Mouse (Mus musculus): ENCODE data around the gene Zfp418.
A peak's percentile ranks its signal among the peaks of the same experiment; 100 is the strongest.
"Not testable (repeated sequence)": the region's sequence is repeated elsewhere in the genome, so short reads cannot be mapped to it uniquely, and the experiment has no call there.

Zfp418 gene

DNA sequence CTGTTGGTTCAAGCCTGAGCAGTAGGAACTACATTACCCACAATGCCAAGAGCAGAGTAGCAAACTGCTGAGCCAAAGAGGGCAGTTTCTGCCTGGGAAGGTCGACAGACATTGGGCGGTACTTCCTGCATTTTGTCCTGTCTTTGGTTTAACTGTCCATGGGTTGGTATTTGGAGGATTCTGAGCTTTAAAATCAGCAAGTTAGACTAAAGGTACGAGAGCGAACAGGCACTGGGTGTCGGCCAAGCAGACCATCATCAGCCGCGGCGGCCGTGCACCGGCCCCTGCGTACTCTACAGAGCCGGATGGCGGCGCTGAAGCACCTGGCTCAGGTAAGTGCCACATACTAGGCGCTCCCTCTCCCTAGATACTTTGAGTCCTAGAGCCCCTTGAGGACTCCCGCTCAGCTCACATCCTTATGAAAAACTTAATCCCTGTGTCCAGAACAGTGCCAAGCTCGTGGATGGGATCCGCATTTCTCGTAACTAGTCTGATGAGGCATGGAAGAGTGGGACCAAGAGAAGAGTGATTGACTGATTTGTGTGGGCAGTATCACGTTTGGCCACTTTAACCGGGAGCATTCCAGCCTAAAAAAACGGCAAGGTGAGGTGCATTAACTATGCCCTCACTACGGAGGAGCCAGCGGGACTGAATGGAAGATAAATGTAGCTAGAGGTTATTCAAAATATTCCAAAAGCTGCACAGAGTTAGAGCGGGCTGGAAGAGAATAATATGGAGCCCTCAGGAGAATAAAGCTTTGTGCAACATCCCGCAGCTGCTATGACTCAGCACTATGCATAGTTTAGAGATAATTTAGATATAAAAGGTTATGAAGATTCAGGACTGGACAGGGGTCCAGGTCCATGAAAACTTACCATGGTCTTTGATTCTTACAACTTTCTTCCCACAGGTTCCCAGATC is at the start of gene Zfp418:
Zfp418 (plus strand) TSS at position 104 of the 921 bp plus-strand sequence.
- peak; percentile 37 to 61 for DNase-seq (ENCODE audit: low spot score in 2 of 2)

DNA sequence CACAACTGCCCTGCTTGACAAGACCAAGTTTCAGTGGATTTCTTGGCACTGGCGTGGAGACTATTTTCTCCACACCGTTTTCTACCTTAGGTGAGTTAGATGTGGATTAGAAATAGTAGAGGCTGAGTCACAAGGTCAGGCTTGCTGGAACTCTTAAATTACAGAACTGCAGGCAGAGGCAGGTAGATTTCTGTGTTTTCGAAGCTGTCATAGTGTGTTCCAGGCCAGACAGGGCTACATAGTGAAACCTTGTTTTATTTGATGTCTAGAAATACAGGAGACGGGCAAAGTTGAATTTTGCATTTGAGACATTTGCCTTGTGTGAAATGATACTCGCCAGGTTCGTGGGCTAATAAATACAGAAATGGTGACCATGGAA is 49.5 kb upstream of the Zfp418 start:
- no peak for DNase-seq (ENCODE audit: low spot score in 2 of 2)

DNA sequence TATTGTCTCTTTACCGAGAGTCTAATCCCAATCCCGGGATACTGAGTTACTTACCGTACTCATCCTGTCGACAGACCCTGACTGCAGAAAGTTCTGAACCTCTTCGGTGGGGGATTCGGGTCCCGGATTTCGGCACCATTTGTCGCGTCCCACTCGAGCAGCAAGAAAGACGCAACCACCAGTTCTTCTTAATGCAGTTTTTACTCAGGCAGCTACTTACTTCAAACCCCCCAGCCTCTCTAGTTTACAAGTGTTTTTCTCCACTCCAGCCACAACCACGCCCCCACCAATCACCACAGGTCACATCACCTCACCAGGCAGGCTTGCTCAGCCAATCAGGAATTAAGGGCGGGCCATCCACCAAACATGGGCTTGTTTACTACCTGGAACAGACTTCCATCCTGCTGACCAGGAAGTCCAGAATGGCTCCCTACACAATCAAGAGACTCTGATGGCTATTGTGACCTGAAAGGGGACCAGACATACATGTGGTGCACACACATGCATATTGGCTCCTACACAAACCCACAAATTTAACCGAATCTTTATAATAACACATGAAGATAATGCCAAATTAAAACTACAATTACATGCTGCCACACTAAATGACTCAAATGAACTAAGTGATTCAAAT is 40.5 kb upstream of the Zfp418 start:
- DNase-seq (ENCODE audit: low spot score in 2 of 2) = not testable (repeated sequence)

DNA sequence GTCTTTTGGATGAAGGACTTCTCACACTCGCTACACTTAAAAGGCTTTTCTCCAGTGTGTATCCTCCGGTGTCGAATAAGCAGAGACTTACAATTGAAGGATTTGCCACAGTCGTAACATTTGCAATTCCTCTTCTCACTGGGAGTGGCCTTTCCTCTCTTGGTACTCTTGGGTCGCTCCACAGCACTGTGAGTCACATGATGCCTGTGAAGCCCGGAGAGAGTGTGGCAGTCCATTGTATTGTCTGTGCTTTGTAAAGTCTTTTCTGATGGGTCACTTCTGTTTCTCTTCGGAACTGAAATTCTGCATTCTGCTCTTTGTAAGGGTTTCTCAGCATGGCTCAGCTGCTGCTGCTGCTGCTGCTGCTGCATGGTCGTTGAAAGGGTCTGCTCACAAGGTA is 38.4 kb upstream of the Zfp418 start:
- DNase-seq (ENCODE audit: low spot score in 2 of 2) = no peak

DNA sequence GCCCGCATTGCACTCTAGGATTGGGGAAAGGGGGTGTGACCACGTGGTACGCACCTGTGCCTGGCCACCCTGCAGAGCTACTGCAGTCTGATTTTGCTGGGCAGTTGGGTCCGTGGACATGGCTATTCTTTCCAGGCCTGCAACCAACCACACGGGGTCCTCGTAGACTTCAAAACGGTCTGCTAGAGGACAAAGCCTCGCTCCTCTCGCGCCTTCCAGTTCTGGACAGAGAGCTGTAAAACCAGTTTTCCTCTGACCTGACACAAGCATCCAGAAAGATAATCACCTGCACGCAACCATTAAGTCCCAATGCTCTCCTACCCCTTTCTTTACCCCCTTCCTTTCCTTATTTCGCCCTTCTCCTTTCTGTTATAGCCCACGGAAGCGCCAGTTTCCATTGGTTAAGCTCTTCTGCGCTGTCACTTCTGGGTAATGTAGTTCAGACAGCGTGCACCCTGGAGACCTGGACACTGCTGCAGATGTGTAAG is 34.7 kb upstream of the Zfp418 start, which contains the start of gene Zfp773:
Zfp773 (minus strand) TSS at position 377 of the 488 bp plus-strand sequence.
- peak; percentile 33 to 48 for DNase-seq (ENCODE audit: low spot score in 2 of 2)

GRCm38 (mm10) chr7:7144215-7144614 is 26.9 kb upstream of the Zfp418 start:
- no peak for DNase-seq (ENCODE audit: low spot score in 2 of 2)

DNA sequence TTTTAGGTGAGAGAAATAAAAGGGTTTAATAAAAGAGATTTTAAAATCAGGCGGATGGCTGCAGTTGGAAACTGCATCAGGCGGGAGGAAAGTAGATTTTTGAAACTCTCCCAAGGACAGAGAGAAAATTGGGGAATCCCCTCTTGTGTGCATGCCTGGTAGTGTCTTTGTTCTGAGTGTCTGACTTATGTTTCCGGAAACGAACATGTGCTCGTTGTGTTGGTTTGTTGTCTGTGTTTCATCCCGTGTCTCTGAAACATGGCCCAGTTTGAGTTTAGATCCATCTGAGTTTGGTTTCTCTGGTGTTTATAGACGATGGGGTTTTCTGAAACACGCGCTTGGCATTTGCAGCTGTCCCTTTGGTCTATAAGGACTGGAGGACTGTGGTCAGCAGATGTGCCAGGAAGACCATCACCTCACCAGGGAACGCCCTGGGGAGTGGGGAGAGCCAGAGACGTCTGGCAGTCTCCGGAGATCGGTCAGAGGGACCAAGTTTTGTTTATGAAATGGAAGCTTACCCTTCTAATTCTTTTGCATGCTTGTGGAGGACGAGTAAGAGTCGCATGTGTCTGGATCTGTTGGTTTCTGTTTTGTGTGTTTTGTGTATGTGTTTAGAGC is 25.0 kb upstream of the Zfp418 start:
- no peak for DNase-seq (ENCODE audit: low spot score in 2 of 2)

DNA sequence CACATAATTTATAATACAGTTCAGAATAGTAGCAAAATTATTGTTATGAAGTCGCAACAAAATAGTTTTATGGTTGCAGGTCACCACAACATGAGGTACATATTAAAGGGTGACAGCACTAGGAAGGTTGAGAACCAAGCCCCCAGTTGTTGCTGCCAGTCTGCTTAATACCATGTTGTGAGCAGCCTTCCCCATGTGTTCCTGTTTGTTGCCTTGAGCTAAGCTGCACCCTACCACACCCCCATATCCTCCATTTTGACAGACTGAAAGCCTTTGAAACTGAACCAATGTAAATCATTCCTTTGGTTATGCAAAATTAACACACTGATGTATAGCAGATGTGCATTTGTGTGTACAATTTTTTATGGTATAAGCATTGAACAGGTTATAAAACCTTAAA is 14.8 kb downstream of the Zfp418 start:
- DNase-seq (ENCODE audit: low spot score in 2 of 2) = no peak

- DNase-seq (ENCODE audit: low spot score in 2 of 2) = no peak
Measured at GRCm38 (mm10) chr7:7187417-7188190, 16.5 kb downstream of the Zfp418 start.

- peak; percentile 55 to 76 for DNase-seq (ENCODE audit: low spot score in 2 of 2)
Measured at GRCm38 (mm10) chr7:7188191-7188942, 17.2 kb downstream of the Zfp418 start.

DNA sequence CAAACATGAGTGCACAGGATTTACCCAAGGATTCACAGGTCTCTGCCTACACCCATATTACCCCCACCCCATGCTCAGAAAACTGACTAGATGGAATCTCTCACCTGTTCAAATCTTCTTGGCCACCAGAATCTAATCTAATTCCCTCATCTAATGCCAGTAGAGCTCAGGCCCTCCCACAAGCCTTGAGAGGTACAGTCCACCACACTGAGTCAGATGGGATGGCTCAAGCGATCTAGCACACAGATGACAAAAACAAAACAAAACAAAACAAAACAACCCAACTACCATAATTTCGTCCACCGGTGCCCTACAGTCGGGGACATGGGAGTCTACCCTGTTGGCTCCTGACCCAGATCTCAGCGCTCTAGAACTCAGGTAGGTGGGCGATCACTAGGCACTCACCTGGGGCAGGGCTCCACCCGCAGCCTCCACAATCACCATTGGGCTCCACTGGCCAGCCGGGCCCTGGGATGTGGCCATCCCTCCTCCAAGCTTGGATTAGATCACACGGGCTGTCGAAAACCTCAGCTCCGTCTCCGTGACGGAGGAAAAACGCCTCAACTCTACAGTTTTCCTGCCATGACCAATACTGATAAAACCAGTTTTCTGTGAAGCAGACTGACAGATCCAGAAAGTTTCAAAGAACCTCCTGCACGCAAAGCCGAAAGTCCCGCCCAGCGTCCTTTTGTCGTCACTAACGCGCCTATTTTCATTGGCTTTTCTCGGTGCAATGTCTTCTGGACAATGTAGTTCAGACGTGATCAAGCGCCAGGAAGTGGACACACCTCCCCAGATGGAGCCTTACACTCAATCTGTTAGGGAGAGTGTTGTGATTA is 38.4 kb downstream of the Zfp418 start, which contains the start of gene Zfp772:
Zfp772 (minus strand) TSS at position 686 of the 839 bp plus-strand sequence.
- DNase-seq (ENCODE audit: low spot score in 2 of 2) = peak; percentile 39 to 43

Measured in frontal cortex, postnatal 14 days (tissue).